ENCODE assay signal across 10 mouse cellular contexts in the genomic region with DNA sequence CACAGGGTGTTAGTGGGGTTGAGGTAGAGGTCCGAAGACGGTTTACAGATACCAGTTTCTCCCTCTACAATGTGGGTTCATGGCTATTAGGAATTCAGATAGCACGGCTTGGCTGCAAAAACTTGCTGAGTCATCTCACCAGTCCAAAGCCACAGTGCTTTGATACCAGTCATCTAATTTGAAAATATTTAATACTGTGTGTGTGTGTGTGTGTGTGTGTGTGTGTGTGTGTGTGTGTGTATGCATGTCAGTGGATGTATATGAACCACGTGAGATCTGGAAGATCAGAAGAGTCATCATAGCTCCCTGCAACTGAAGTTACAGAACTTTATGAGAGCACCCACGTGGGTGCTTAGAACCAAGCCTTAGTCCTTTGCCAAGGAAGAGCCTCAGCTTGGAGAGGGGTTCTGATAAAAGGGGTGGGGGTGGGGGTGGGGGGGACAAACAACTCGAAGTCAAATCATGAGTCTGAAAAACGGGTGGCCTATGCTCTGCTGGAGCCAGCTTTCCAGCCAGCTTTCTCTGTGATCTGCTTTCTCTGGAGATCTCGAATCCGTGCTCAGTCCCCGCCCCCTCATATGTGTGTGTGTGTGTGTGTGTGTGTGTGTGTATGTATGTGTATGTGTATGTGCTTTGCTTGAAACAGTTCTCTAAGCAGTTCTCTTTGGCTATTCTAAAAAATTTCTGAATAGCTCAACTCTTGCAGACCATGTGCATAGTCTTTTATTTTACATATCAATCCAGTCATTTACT. TPM values are rescaled to one million over a fixed set of nuclear protein-coding genes. Genes with fewer than 3 reads are reported as not detected.
DNase-seq lines count a peak whose midpoint lies in the region; ATAC-seq lines count a peak whose summit lies in the region.
"Had no signal": no experiment of that assay in that cellular context is flagged by ENCODE, and none has a peak within 500 bp of the region (broad histone marks: within the 10 kb centered on the region; RNA-seq: fewer than 3 reads in every experiment).

No protein-coding gene starts in this region.

- no peaks in the 10 kb centered on the region for H3K36me3 ChIP-seq in hindbrain, embryonic 13.5 days
- H3K36me3 ChIP-seq in hindbrain, embryonic 11.5 days (ENCODE audit: control insufficient read depth, insufficient read depth, low read length) = no peaks in the 10 kb centered on the region
- H3K36me3 ChIP-seq in liver, embryonic 11.5 days (ENCODE audit: control insufficient read depth, insufficient read depth, low read length) = no peaks in the 10 kb centered on the region
- H3K36me3 ChIP-seq: embryonic facial prominence, embryonic 15.5 days had no signal

- no peaks in the 10 kb centered on the region for H3K9me3 ChIP-seq in hindbrain, embryonic 13.5 days
- no peaks in the 10 kb centered on the region for H3K9me3 ChIP-seq in hindbrain, embryonic 11.5 days (ENCODE audit: control insufficient read depth, low read length)
- H3K9me3 ChIP-seq in liver, embryonic 11.5 days (ENCODE audit: control insufficient read depth, low read length) = no peaks in the 10 kb centered on the region
- H3K9me3 ChIP-seq: embryonic facial prominence, embryonic 15.5 days had no signal

- no peak for ATAC-seq in hindbrain, embryonic 13.5 days (ENCODE audit: low FRiP score)
- no peak for ATAC-seq in hindbrain, embryonic 11.5 days (ENCODE audit: low FRiP score)
- ATAC-seq in liver, embryonic 11.5 days (replicated peaks; ENCODE audit: low FRiP score) = no peak

- intact Hi-C loops in gastrocnemius, postnatal 14 days (cut with DNase I; ENCODE audit: low total_unique reads) = no loop called here

- peak overlapping the region; percentile 23; the same call in 1 of the 2 replicates for H3K4me2 ChIP-seq in hindbrain, embryonic 13.5 days
- H3K4me2 ChIP-seq in hindbrain, embryonic 11.5 days (replicated peaks; ENCODE audit: low read depth, low read length) = no peak overlapping the region
- peak overlapping the region; percentile 40 for H3K4me2 ChIP-seq in liver, embryonic 11.5 days

- H3K27ac ChIP-seq in hindbrain, embryonic 13.5 days = no peak overlapping the region
- no peak overlapping the region for H3K27ac ChIP-seq in hindbrain, embryonic 11.5 days (ENCODE audit: low read depth, low read length)
- no peak overlapping the region for H3K27ac ChIP-seq in liver, embryonic 11.5 days (ENCODE audit: low read depth, low read length)
- H3K27ac ChIP-seq: embryonic facial prominence, embryonic 15.5 days had no signal

- H3K4me1 ChIP-seq in hindbrain, embryonic 13.5 days (replicated peaks) = peaks cover 26% of the 10 kb centered on the region
- no peaks in the 10 kb centered on the region for H3K4me1 ChIP-seq in hindbrain, embryonic 11.5 days (replicated peaks; ENCODE audit: control insufficient read depth, insufficient read depth, low read length)
- peaks cover 6% of the 10 kb centered on the region; the same call in 1 of the 2 replicates for H3K4me1 ChIP-seq in liver, embryonic 11.5 days (replicated peaks; ENCODE audit: control insufficient read depth, insufficient read depth, low read length)

- 53% methylated on average over 10 of the region's 10 CpGs for WGBS in hindbrain, embryonic 13.5 days
- WGBS in hindbrain, embryonic 11.5 days = 56% methylated on average over 10 of the region's 10 CpGs
- 50% methylated on average over 10 of the region's 10 CpGs for WGBS in liver, embryonic 11.5 days

- H3K27me3 ChIP-seq in hindbrain, embryonic 13.5 days = no peaks in the 10 kb centered on the region
- H3K27me3 ChIP-seq in hindbrain, embryonic 11.5 days (ENCODE audit: control insufficient read depth, insufficient read depth, low read length) = no peaks in the 10 kb centered on the region
- no peaks in the 10 kb centered on the region for H3K27me3 ChIP-seq in liver, embryonic 11.5 days (replicated peaks; ENCODE audit: control insufficient read depth, insufficient read depth, low read length)
- H3K27me3 ChIP-seq: embryonic facial prominence, embryonic 15.5 days had no signal

- H3K4me3 ChIP-seq in hindbrain, embryonic 13.5 days = no peak overlapping the region
- no peak overlapping the region for H3K4me3 ChIP-seq in hindbrain, embryonic 11.5 days (ENCODE audit: low read depth, low read length)
- no peak overlapping the region for H3K4me3 ChIP-seq in liver, embryonic 11.5 days (ENCODE audit: low read depth, low read length)
- H3K4me3 ChIP-seq: embryonic facial prominence, embryonic 15.5 days had no signal

- H3K9ac ChIP-seq in hindbrain, embryonic 13.5 days = no peak overlapping the region
- no peak overlapping the region for H3K9ac ChIP-seq in hindbrain, embryonic 11.5 days (ENCODE audit: low read depth, low read length)
- H3K9ac ChIP-seq in liver, embryonic 11.5 days (ENCODE audit: low read depth, low read length) = no peak overlapping the region
- H3K9ac ChIP-seq: embryonic facial prominence, embryonic 15.5 days had no signal

- no peak for DNase-seq in hindbrain, embryonic 11.5 days (ENCODE audit: low spot score)
- DNase-seq in 416B (ENCODE audit: low read depth) = peak; percentile 67
- DNase-seq in MEL-GATA-1-ER (ENCODE audit: extremely low read depth, low read depth) = peak; percentile 59
- no peak for DNase-seq in liver, embryonic 11.5 days (ENCODE audit: low spot score)
- DNase-seq in gastrocnemius, postnatal 14 days = no peak
- no peak for DNase-seq in adrenal gland, adult 8-10 months
- DNase-seq: kidney, postnatal 36 days; lung, postnatal 36 days had no signal

RNA-seq across cellular contexts. Expression of gene 1190002N15Rik, which starts 2.6 kb away (rescaled TPM):
- polyA plus RNA-seq in hindbrain, embryonic 13.5 days (2015; fragmentation: Nextera tagmentation; extraction: Ambion mirVana) = 6.0 and 6.4 TPM in 2 replicates
- 23.7 and 39.2 TPM in 2 replicates for polyA plus RNA-seq in hindbrain, embryonic 11.5 days (2014; fragmentation: Nextera tagmentation; extraction: Ambion mirVana)
- polyA plus RNA-seq in liver, embryonic 11.5 days (2014; fragmentation: Nextera tagmentation; extraction: Ambion mirVana) = 18.9 and 19.7 TPM in 2 replicates
- total RNA-seq in gastrocnemius, postnatal 14 days (2021) = 10 to 100 TPM in 1 of 2 experiments, 1 to 10 TPM in 1; 8.1 to 12.4 TPM
- 10 to 100 TPM; 14.0 to 21.4 (median 17.1) TPM for total RNA-seq in adrenal gland, adult 8-10 months (2022)

Comparison
In these comparisons a context has a peak if more than half of its experiments do, and no peak if none do; other contexts are left out.
1. DNase-seq: peak in 416B (single experiment) and MEL-GATA-1-ER (single experiment); none in hindbrain, embryonic 11.5 days (single experiment), liver, embryonic 11.5 days (single experiment), gastrocnemius, postnatal 14 days (single experiment) and adrenal gland, adult 8-10 months (single experiment).